Mouse (Mus musculus): ENCODE data around the gene Spen. TPM values are rescaled to one million over a fixed set of nuclear protein-coding genes. Genes with fewer than 3 reads are reported as not detected.

The Spen gene
- total RNA-seq (2014; rRNA removed) (20.0 and 23.2 TPM in 2 replicates), polyA plus RNA-seq (2015; fragmentation: Nextera tagmentation; extraction: Ambion mirVana) (8.6 and 13.6 TPM in 2 replicates)

- peak within 1 kb of the TSS; percentile 93 for H3K9ac ChIP-seq (replicated peaks; ENCODE audit: low read length, poor library complexity, severe bottlenecking)
- H3K4me1 ChIP-seq (ENCODE audit: insufficient read depth, low read length): peaks cover 9% of the 10 kb centered on the region
- peak within 1 kb of the TSS; percentile 71 for H3K4me2 ChIP-seq (ENCODE audit: low read depth, low read length, poor library complexity, severe bottlenecking)
- under 1% methylated on average over 77 of the region's 88 CpGs for WGBS
- H3K27me3 ChIP-seq (ENCODE audit: insufficient read depth, low read length): no peaks in the 10 kb centered on the region
- no peak for TF ChIP-seq CTCF (IDR thresholded peaks at IDR 0.05)
- peak; percentile 97 for DNase-seq (ENCODE audit: low spot score)
- H3K27ac ChIP-seq (ENCODE audit: low read depth, low read length): peak within 1 kb of the TSS; percentile 88
- no peaks in the 10 kb centered on the region for H3K36me3 ChIP-seq (ENCODE audit: insufficient read depth, low read length)
- H3K4me3 ChIP-seq (ENCODE audit: low read depth, low read length): peak within 1 kb of the TSS; percentile 66
- ATAC-seq (ENCODE audit: low FRiP score): peak; percentile 88
- H3K9me3 ChIP-seq (ENCODE audit: low read length): no peaks in the 10 kb centered on the region
Observed at GRCm38 (mm10) chr4:141538408-141539212, at the start of gene Spen. TSS of gene Spen (minus strand) at chr4:141538597.

GRCm38 (mm10) chr4:141583919-141584318, 45.5 kb upstream of the Spen start:
- Histone ChIP-seq H3K9me3 (ENCODE audit: low read length) (no peaks in the 10 kb centered on the region), H3K27ac (ENCODE audit: low read depth, low read length) (no peak overlapping the region), H3K27me3 (ENCODE audit: insufficient read depth, low read length) (no peaks in the 10 kb centered on the region), H3K9ac (replicated peaks; ENCODE audit: low read length, poor library complexity, severe bottlenecking) (no peak overlapping the region), H3K36me3 (ENCODE audit: insufficient read depth, low read length) (peaks cover 16% of the 10 kb centered on the region), H3K4me1 (ENCODE audit: insufficient read depth, low read length) (no peaks in the 10 kb centered on the region), H3K4me3 (ENCODE audit: low read depth, low read length) (no peak overlapping the region), H3K4me2 (ENCODE audit: low read depth, low read length, poor library complexity, severe bottlenecking) (no peak overlapping the region)
- DNase-seq (ENCODE audit: low spot score): no peak
- ATAC-seq (ENCODE audit: low FRiP score): no peak
- 90% methylated on average over 8 of the region's 8 CpGs for WGBS
- TF ChIP-seq CTCF (IDR thresholded peaks at IDR 0.05): no peak

GRCm38 (mm10) chr4:141581051-141581450, 42.7 kb upstream of the Spen start:
- peaks cover 20% of the 10 kb centered on the region for H3K36me3 ChIP-seq (ENCODE audit: insufficient read depth, low read length)
- no peak overlapping the region for H3K4me3 ChIP-seq (ENCODE audit: low read depth, low read length)
- no peak overlapping the region for H3K27ac ChIP-seq (ENCODE audit: low read depth, low read length)
- no peak for ATAC-seq (ENCODE audit: low FRiP score)
- H3K4me2 ChIP-seq (ENCODE audit: low read depth, low read length, poor library complexity, severe bottlenecking): no peak overlapping the region
- no peaks in the 10 kb centered on the region for H3K4me1 ChIP-seq (ENCODE audit: insufficient read depth, low read length)
- TF ChIP-seq CTCF (IDR thresholded peaks at IDR 0.05): no peak
- H3K9ac ChIP-seq (replicated peaks; ENCODE audit: low read length, poor library complexity, severe bottlenecking): no peak overlapping the region
- no peaks in the 10 kb centered on the region for H3K9me3 ChIP-seq (ENCODE audit: low read length)
- no peak for DNase-seq (ENCODE audit: low spot score)
- no peaks in the 10 kb centered on the region for H3K27me3 ChIP-seq (ENCODE audit: insufficient read depth, low read length)
- WGBS: 83% methylated on average over 13 of the region's 13 CpGs

- TF ChIP-seq CTCF (IDR thresholded peaks at IDR 0.05): no peak
Observed at GRCm38 (mm10) chr4:141578833-141579232, 40.4 kb upstream of the Spen start.

GRCm38 (mm10) chr4:141576877-141577276, 38.5 kb upstream of the Spen start:
- peaks cover 10% of the 10 kb centered on the region; the same call in 1 of the 2 replicates for H3K36me3 ChIP-seq (ENCODE audit: insufficient read depth, low read length)
- TF ChIP-seq CTCF (IDR thresholded peaks at IDR 0.05): peak; percentile 48
- no peak overlapping the region for H3K4me2 ChIP-seq (ENCODE audit: low read depth, low read length, poor library complexity, severe bottlenecking)
- H3K4me3 ChIP-seq (ENCODE audit: low read depth, low read length): no peak overlapping the region
- DNase-seq (ENCODE audit: low spot score): no peak
- no peaks in the 10 kb centered on the region for H3K27me3 ChIP-seq (ENCODE audit: insufficient read depth, low read length)
- no peaks in the 10 kb centered on the region for H3K4me1 ChIP-seq (ENCODE audit: insufficient read depth, low read length)
- WGBS: 96% methylated on average over 7 of the region's 7 CpGs
- H3K27ac ChIP-seq (ENCODE audit: low read depth, low read length): no peak overlapping the region
- ATAC-seq (ENCODE audit: low FRiP score): no peak
- H3K9me3 ChIP-seq (ENCODE audit: low read length): no peaks in the 10 kb centered on the region
- H3K9ac ChIP-seq (replicated peaks; ENCODE audit: low read length, poor library complexity, severe bottlenecking): no peak overlapping the region

More at GRCm38 (mm10) chr4:141578833-141579232, 40.4 kb upstream of the Spen start:
- H3K9ac ChIP-seq (replicated peaks; ENCODE audit: low read length, poor library complexity, severe bottlenecking): no peak overlapping the region
- H3K4me1 ChIP-seq (ENCODE audit: insufficient read depth, low read length): no peaks in the 10 kb centered on the region
- WGBS: 79% methylated on average over 3 of the region's 3 CpGs
- no peaks in the 10 kb centered on the region for H3K27me3 ChIP-seq (ENCODE audit: insufficient read depth, low read length)
- H3K4me3 ChIP-seq (ENCODE audit: low read depth, low read length): no peak overlapping the region
- no peak overlapping the region for H3K27ac ChIP-seq (ENCODE audit: low read depth, low read length)
- H3K9me3 ChIP-seq (ENCODE audit: low read length): no peaks in the 10 kb centered on the region
- peaks cover 14% of the 10 kb centered on the region; the same call in 1 of the 2 replicates for H3K36me3 ChIP-seq (ENCODE audit: insufficient read depth, low read length)
- ATAC-seq (ENCODE audit: low FRiP score) (no peak), DNase-seq (ENCODE audit: low spot score) (no peak)
- no peak overlapping the region for H3K4me2 ChIP-seq (ENCODE audit: low read depth, low read length, poor library complexity, severe bottlenecking)

- Histone ChIP-seq H3K9ac (replicated peaks; ENCODE audit: low read length, poor library complexity, severe bottlenecking) (no peak overlapping the region), H3K4me2 (ENCODE audit: low read depth, low read length, poor library complexity, severe bottlenecking) (no peak overlapping the region), H3K9me3 (ENCODE audit: low read length) (no peaks in the 10 kb centered on the region), H3K27ac (ENCODE audit: low read depth, low read length) (no peak overlapping the region), H3K36me3 (ENCODE audit: insufficient read depth, low read length) (peaks cover 10% of the 10 kb centered on the region; the same call in 1 of the 2 replicates), H3K4me3 (ENCODE audit: low read depth, low read length) (no peak overlapping the region), H3K4me1 (ENCODE audit: insufficient read depth, low read length) (no peaks in the 10 kb centered on the region), H3K27me3 (ENCODE audit: insufficient read depth, low read length) (no peaks in the 10 kb centered on the region)
- ATAC-seq (ENCODE audit: low FRiP score) (no peak), DNase-seq (ENCODE audit: low spot score) (no peak)
- TF ChIP-seq CTCF (IDR thresholded peaks at IDR 0.05): no peak
- WGBS: 82% methylated on average over 10 of the region's 11 CpGs
Observed at GRCm38 (mm10) chr4:141576404-141576803, 38.0 kb upstream of the Spen start.

All from midbrain, postnatal 0 days (tissue).